Mouse (Mus musculus): Measurements from ENCODE around the gene Med4.

- no peak for TF ChIP-seq CTCF (conservative IDR thresholded peaks at IDR 0.05; ENCODE audit: low read length)
- no peak for TF ChIP-seq POU5F1 (IDR thresholded peaks at IDR 0.05; ENCODE audit: borderline replicate concordance, low read length)
Observed at GRCm38 (mm10) chr14:73469506-73469905, 40.3 kb upstream of the Med4 start.

Measured in E14TG2a.4 (cell line).